In genomic region chr11:43433254-43434023, GRCm38 (mm10) we compare ENCODE assay signal across 8 mouse cellular contexts. TPM values are rescaled to one million over a fixed set of nuclear protein-coding genes. Genes with fewer than 3 reads are reported as not detected.
DNase-seq lines count a peak whose midpoint lies in the region; ATAC-seq and TF ChIP-seq lines count a peak whose summit lies in the region.

TSS of gene Slu7 (plus strand) at chr11:43433744.

- H3K9me3 ChIP-seq in intestine, embryonic 14.5 days (ENCODE audit: control insufficient read depth, low read length), result no peaks in the 10 kb centered on the region
- H3K9me3 ChIP-seq in limb, embryonic 10.5 days (replicated peaks), result no peaks in the 10 kb centered on the region
- peaks cover 1% of the 10 kb centered on the region; the same call in 1 of the 2 replicates for H3K9me3 ChIP-seq in midbrain, embryonic 12.5 days

- 8% methylated on average over 38 of the region's 38 CpGs for WGBS in intestine, embryonic 14.5 days
- 8% methylated on average over 38 of the region's 38 CpGs for whole genome bisulfite sequencing in limb, embryonic 10.5 days
- 7% methylated on average over 38 of the region's 38 CpGs for WGBS in midbrain, embryonic 12.5 days
- 8% methylated on average over 38 of the region's 38 CpGs for WGBS in small intestine, adult 2 months

- H3K27me3 ChIP-seq in intestine, embryonic 14.5 days (replicated peaks; ENCODE audit: control insufficient read depth, insufficient read depth, low read length), result no peaks in the 10 kb centered on the region
- no peaks in the 10 kb centered on the region for H3K27me3 ChIP-seq in limb, embryonic 10.5 days (ENCODE audit: low read depth, poor library complexity, severe bottlenecking)
- H3K27me3 ChIP-seq in midbrain, embryonic 12.5 days, result no peaks in the 10 kb centered on the region
- no peaks in the 10 kb centered on the region for H3K27me3 ChIP-seq in small intestine, adult 2 months (ENCODE audit: control insufficient read depth, insufficient read depth, low read length)

- peak; percentile 85 for ATAC-seq in intestine, embryonic 14.5 days (replicated peaks; ENCODE audit: low FRiP score, low TSS enrichment, low read depth)
- peak; percentile 88 for ATAC-seq in midbrain, embryonic 12.5 days (ENCODE audit: low FRiP score, low read depth)

- peak within 1 kb of the TSS; percentile 98 for H3K4me3 ChIP-seq in intestine, embryonic 14.5 days (ENCODE audit: low read depth, low read length)
- H3K4me3 ChIP-seq in limb, embryonic 10.5 days, result peak within 1 kb of the TSS; percentile 86
- H3K4me3 ChIP-seq in midbrain, embryonic 12.5 days, result peak within 1 kb of the TSS; percentile 88
- H3K4me3 ChIP-seq in small intestine, adult 2 months (ENCODE audit: low read depth, low read length), result peak within 1 kb of the TSS; percentile 85

- H3K4me2 ChIP-seq in intestine, embryonic 14.5 days (ENCODE audit: low read length), result peak within 1 kb of the TSS; percentile 74
- H3K4me2 ChIP-seq in midbrain, embryonic 12.5 days (replicated peaks), result peak within 1 kb of the TSS; percentile 86

- peak within 1 kb of the TSS; percentile 75 for H3K9ac ChIP-seq in intestine, embryonic 14.5 days (ENCODE audit: low read length)
- peak within 1 kb of the TSS; percentile 71 for H3K9ac ChIP-seq in midbrain, embryonic 12.5 days (replicated peaks)

- peaks cover 6% of the 10 kb centered on the region for H3K4me1 ChIP-seq in intestine, embryonic 14.5 days (replicated peaks; ENCODE audit: control insufficient read depth, insufficient read depth, low read length)
- H3K4me1 ChIP-seq in limb, embryonic 10.5 days, result peaks cover 9% of the 10 kb centered on the region
- peaks cover 7% of the 10 kb centered on the region for H3K4me1 ChIP-seq in midbrain, embryonic 12.5 days
- H3K4me1 ChIP-seq in small intestine, adult 2 months (ENCODE audit: control insufficient read depth, insufficient read depth, insufficient read length, low read length), result peaks cover 6% of the 10 kb centered on the region; the same call in 1 of the 2 replicates

- H3K27ac ChIP-seq in intestine, embryonic 14.5 days (ENCODE audit: low read depth), result no peak within 1 kb of the TSS
- H3K27ac ChIP-seq in limb, embryonic 10.5 days, result peak within 1 kb of the TSS; percentile 83
- peak within 1 kb of the TSS; percentile 56 for H3K27ac ChIP-seq in midbrain, embryonic 12.5 days (replicated peaks)
- H3K27ac ChIP-seq in small intestine, adult 2 months (ENCODE audit: insufficient read depth, low read depth, low read length), result no peak within 1 kb of the TSS

- TF ChIP-seq CTCF in small intestine, adult 2 months (IDR thresholded peaks at IDR 0.05; ENCODE audit: extremely low read depth, insufficient read length, insufficient replicate concordance, low read depth, low read length), result no peak

- peak; percentile 31; the same call in 1 of the 2 replicates for TF ChIP-seq POLR2A in small intestine, adult 2 months (IDR thresholded peaks at IDR 0.05; ENCODE audit: low read depth, low read length)

- intact Hi-C loops in gastrocnemius, postnatal 36 days (cut with DNase I), result no loop called here

- H3K36me3 ChIP-seq in intestine, embryonic 14.5 days (ENCODE audit: control insufficient read depth, insufficient read depth, low read length), result peaks cover 13% of the 10 kb centered on the region
- peaks cover 13% of the 10 kb centered on the region for H3K36me3 ChIP-seq in limb, embryonic 10.5 days
- H3K36me3 ChIP-seq in midbrain, embryonic 12.5 days, result peaks cover 10% of the 10 kb centered on the region; the same call in 1 of the 2 replicates
- peaks cover 12% of the 10 kb centered on the region for H3K36me3 ChIP-seq in small intestine, adult 2 months (ENCODE audit: control insufficient read depth, insufficient read depth, low read length)

- DNase-seq in urinary bladder, adult 18-20 months (ENCODE audit: low spot score in 2 of 2), result peak; percentile 60 to 65
- no peak for DNase-seq in urinary bladder, postnatal 10 days (ENCODE audit: low spot score)
- DNase-seq in embryo, embryonic 11 days, result peak; percentile 88
- DNase-seq in gastrocnemius, postnatal 36 days, result peak; percentile 55 to 57
- peak; percentile 85 for DNase-seq in intestine, embryonic 14.5 days (ENCODE audit: low spot score)
- peak; percentile 87 for DNase-seq in limb, embryonic 10.5 days (ENCODE audit: low spot score)

RNA-seq across cellular contexts. Expression of gene Slu7, which starts in this region (rescaled TPM):
- 10 to 100 TPM; 25.2 to 32.2 TPM for total RNA-seq in gastrocnemius, postnatal 36 days (2021)
- polyA plus RNA-seq in intestine, embryonic 14.5 days (2014; fragmentation: Nextera tagmentation; extraction: Ambion mirVana), result 45.0 and 55.6 TPM in 2 replicates
- 49.2 and 59.9 TPM in 2 replicates for polyA plus RNA-seq in limb, embryonic 10.5 days (2016; fragmentation: Nextera tagmentation; extraction: Ambion mirVana)
- 66.7 and 73.5 TPM in 2 replicates for polyA plus RNA-seq in midbrain, embryonic 12.5 days (2016; fragmentation: Nextera tagmentation; extraction: Ambion mirVana)
- polyA plus RNA-seq in small intestine, adult 2 months (2012; rRNA removed), result 0.71 and 2.3 TPM in 2 replicates

Comparison
In these comparisons a context has a peak if more than half of its experiments do, and no peak if none do; other contexts are left out.
1. RNA of gene Slu7 (polyA plus RNA-seq): 66.7 to 73.5 TPM in midbrain, embryonic 12.5 days, 49.2 to 59.9 TPM in limb, embryonic 10.5 days and 45.0 to 55.6 TPM in intestine, embryonic 14.5 days; 0.71 to 2.3 TPM in small intestine, adult 2 months; every median in the first group is over 10 times any median in the second.
2. H3K27ac ChIP-seq: peak in limb, embryonic 10.5 days (single experiment) and midbrain, embryonic 12.5 days (single experiment); none in intestine, embryonic 14.5 days (single experiment) and small intestine, adult 2 months (single experiment).
3. Peak in every context shown above with its lines, with median percentiles within 50 percentile points of each other: H3K4me3 ChIP-seq.